Mouse (Mus musculus) E14TG2a.4 (cell line): ENCODE results near the gene Gm45062.

Source experiments
- CTCF ChIP-seq: conservative IDR thresholded peaks from 2 replicates; pipeline ENCODE4 v1.5.1; 2014; ENCODE audit warnings: low read length
- NANOG ChIP-seq: IDR thresholded peaks from 2 replicates; pipeline ENCODE4 v1.6.1; 2014; ENCODE audit warnings: borderline replicate concordance, low read length, mixed read lengths
- POU5F1 ChIP-seq: IDR thresholded peaks from 2 replicates; pipeline ENCODE4 v1.6.1; 2014; ENCODE audit warnings: low read length, borderline replicate concordance

DNA sequence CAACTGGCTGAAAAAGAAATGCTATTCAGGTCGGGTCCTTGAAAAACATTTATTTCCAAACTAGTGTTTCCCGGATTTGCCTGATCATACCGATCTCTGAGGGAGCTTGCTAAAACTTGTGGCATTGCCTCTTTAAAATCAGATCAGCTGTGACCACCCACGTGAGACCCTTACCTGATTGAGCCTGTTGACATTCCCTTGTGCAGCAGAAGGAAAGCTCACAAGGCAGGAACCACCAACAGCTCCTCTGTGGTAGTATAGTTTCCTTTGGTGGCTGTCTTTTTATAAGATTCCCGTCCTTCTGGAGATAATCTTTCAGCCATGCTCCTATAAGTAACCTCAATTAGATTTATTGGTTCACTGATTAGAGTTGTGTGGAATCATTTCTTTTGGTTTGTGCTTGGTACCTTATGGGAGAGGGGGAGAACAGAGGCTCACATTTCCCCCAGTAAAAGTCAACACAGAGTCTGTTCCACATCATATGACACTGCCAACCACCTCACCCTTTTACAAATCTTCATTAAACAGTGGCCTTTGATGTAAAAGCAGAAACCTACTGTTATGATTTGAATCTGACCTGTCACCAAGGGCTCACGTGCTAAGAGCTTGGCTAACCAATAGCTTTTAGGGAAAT, 238.1 kb downstream of the Gm45062 start:
- no peak for TF ChIP-seq CTCF
- no peak for TF ChIP-seq NANOG
- TF ChIP-seq POU5F1, result no peak
